Mouse (Mus musculus) liver, adult 2 months (tissue): ENCODE measurements around the gene Auts2.

ENCODE experiments used
- CTCF ChIP-seq: fragments of 200-500 bp; IDR thresholded peaks from 2 replicates; pipeline ENCODE4 v1.5.1; 2011; ENCODE audit warnings: low read depth, low read length, control low read depth
- POLR2A ChIP-seq: fragments of 200-500 bp; IDR thresholded peaks from 2 replicates; pipeline ENCODE4 v1.6.1; 2011; ENCODE audit warnings: low read length, control low read depth; ENCODE audit not compliant: insufficient read depth; ENCODE audit errors: extremely low read depth

GRCm38 (mm10) chr5:132425792-132426309 lies 117.3 kb downstream of the Auts2 start:
- no peak for TF ChIP-seq CTCF
- TF ChIP-seq POLR2A = no peak
